Mouse (Mus musculus): ENCODE measurements around the gene Ttc28. TPM values are rescaled to one million over a fixed set of nuclear protein-coding genes. Genes with fewer than 3 reads are reported as not detected.

The Ttc28 gene
- polyA plus RNA-seq, 1 experiment from 2014 or later: 5.7 TPM

GRCm38 (mm10) chr5:111207924-111208659 lies 328.5 kb downstream of the Ttc28 start:
- no peak overlapping the region for H3K27ac ChIP-seq (ENCODE audit: low read depth, low read length)
- no peaks in the 10 kb centered on the region for H3K27me3 ChIP-seq (replicated peaks; ENCODE audit: control insufficient read depth, insufficient read depth, low read length)
- no peaks in the 10 kb centered on the region for H3K36me3 ChIP-seq (ENCODE audit: control insufficient read depth, insufficient read depth, low read length)
- WGBS: 38% methylated on average over 8 of the region's 8 CpGs
- H3K9me3 ChIP-seq (ENCODE audit: control insufficient read depth, low read length): no peaks in the 10 kb centered on the region
- H3K4me2 ChIP-seq: peak overlapping the region; percentile 55
- ATAC-seq (replicated peaks; ENCODE audit: low FRiP score): peak; percentile 39; the same call in 1 of the 2 replicates
- H3K4me1 ChIP-seq (replicated peaks; ENCODE audit: control insufficient read depth, insufficient read depth, low read length): no peaks in the 10 kb centered on the region; the same call in 1 of the 2 replicates
- DNase-seq (ENCODE audit: low spot score): no peak
- no peak overlapping the region for H3K4me3 ChIP-seq (ENCODE audit: low read depth, low read length)
- no peak overlapping the region for H3K9ac ChIP-seq (ENCODE audit: low read depth, low read length)

GRCm38 (mm10) chr5:111208660-111208969 lies 329.0 kb downstream of the Ttc28 start:
- no peaks in the 10 kb centered on the region for H3K9me3 ChIP-seq (ENCODE audit: control insufficient read depth, low read length)
- no peak overlapping the region for H3K9ac ChIP-seq (ENCODE audit: low read depth, low read length)
- WGBS: 46% methylated on average over 5 of the region's 5 CpGs
- no peaks in the 10 kb centered on the region for H3K27me3 ChIP-seq (replicated peaks; ENCODE audit: control insufficient read depth, insufficient read depth, low read length)
- ATAC-seq (replicated peaks; ENCODE audit: low FRiP score) (no peak), DNase-seq (ENCODE audit: low spot score) (no peak)
- no peak overlapping the region for H3K4me3 ChIP-seq (ENCODE audit: low read depth, low read length)
- no peaks in the 10 kb centered on the region for H3K36me3 ChIP-seq (ENCODE audit: control insufficient read depth, insufficient read depth, low read length)
- no peak overlapping the region for H3K27ac ChIP-seq (ENCODE audit: low read depth, low read length)
- peak overlapping the region; percentile 55 for H3K4me2 ChIP-seq
- no peaks in the 10 kb centered on the region; the same call in 1 of the 2 replicates for H3K4me1 ChIP-seq (replicated peaks; ENCODE audit: control insufficient read depth, insufficient read depth, low read length)

- Histone ChIP-seq H3K4me2 (no peak overlapping the region), H3K4me3 (ENCODE audit: low read depth, low read length) (no peak overlapping the region)
These were observed 334.4 kb downstream of the Ttc28 start for GRCm38 (mm10) chr5:111213935-111214450.

GRCm38 (mm10) chr5:111214890-111215289 lies 335.3 kb downstream of the Ttc28 start:
- H3K36me3 ChIP-seq (ENCODE audit: control insufficient read depth, insufficient read depth, low read length): no peaks in the 10 kb centered on the region
- 65% methylated on average over 13 of the region's 13 CpGs for WGBS
- H3K4me3 ChIP-seq (ENCODE audit: low read depth, low read length): no peak overlapping the region
- peaks cover 4% of the 10 kb centered on the region; the same call in 1 of the 2 replicates for H3K4me1 ChIP-seq (replicated peaks; ENCODE audit: control insufficient read depth, insufficient read depth, low read length)
- H3K27ac ChIP-seq (ENCODE audit: low read depth, low read length): no peak overlapping the region
- no peak for DNase-seq (ENCODE audit: low spot score)
- no peaks in the 10 kb centered on the region for H3K9me3 ChIP-seq (ENCODE audit: control insufficient read depth, low read length)
- ATAC-seq (replicated peaks; ENCODE audit: low FRiP score): no peak
- H3K9ac ChIP-seq (ENCODE audit: low read depth, low read length): no peak overlapping the region
- no peaks in the 10 kb centered on the region for H3K27me3 ChIP-seq (replicated peaks; ENCODE audit: control insufficient read depth, insufficient read depth, low read length)
- no peak overlapping the region for H3K4me2 ChIP-seq

More at GRCm38 (mm10) chr5:111213935-111214450, 334.4 kb downstream of the Ttc28 start:
- H3K4me1 ChIP-seq (replicated peaks; ENCODE audit: control insufficient read depth, insufficient read depth, low read length): peaks cover 4% of the 10 kb centered on the region; the same call in 1 of the 2 replicates
- WGBS: 61% methylated on average over 8 of the region's 8 CpGs
- no peak overlapping the region for H3K9ac ChIP-seq (ENCODE audit: low read depth, low read length)
- H3K9me3 ChIP-seq (ENCODE audit: control insufficient read depth, low read length): no peaks in the 10 kb centered on the region
- H3K27me3 ChIP-seq (replicated peaks; ENCODE audit: control insufficient read depth, insufficient read depth, low read length): no peaks in the 10 kb centered on the region
- DNase-seq (ENCODE audit: low spot score) (no peak), ATAC-seq (replicated peaks; ENCODE audit: low FRiP score) (no peak)
- H3K36me3 ChIP-seq (ENCODE audit: control insufficient read depth, insufficient read depth, low read length): no peaks in the 10 kb centered on the region
- H3K27ac ChIP-seq (ENCODE audit: low read depth, low read length): no peak overlapping the region

- ATAC-seq (replicated peaks; ENCODE audit: low FRiP score): no peak
- Histone ChIP-seq H3K36me3 (ENCODE audit: control insufficient read depth, insufficient read depth, low read length) (no peaks in the 10 kb centered on the region), H3K4me3 (ENCODE audit: low read depth, low read length) (no peak overlapping the region), H3K27ac (ENCODE audit: low read depth, low read length) (no peak overlapping the region), H3K27me3 (replicated peaks; ENCODE audit: control insufficient read depth, insufficient read depth, low read length) (no peaks in the 10 kb centered on the region), H3K4me2 (no peak overlapping the region), H3K9me3 (ENCODE audit: control insufficient read depth, low read length) (no peaks in the 10 kb centered on the region), H3K9ac (ENCODE audit: low read depth, low read length) (no peak overlapping the region), H3K4me1 (replicated peaks; ENCODE audit: control insufficient read depth, insufficient read depth, low read length) (peaks cover 4% of the 10 kb centered on the region; the same call in 1 of the 2 replicates)
- 64% methylated on average over 11 of the region's 11 CpGs for WGBS
- no peak for DNase-seq (ENCODE audit: low spot score)
These were observed 336.1 kb downstream of the Ttc28 start for GRCm38 (mm10) chr5:111215722-111216121.

- no peaks in the 10 kb centered on the region for H3K27me3 ChIP-seq (replicated peaks; ENCODE audit: control insufficient read depth, insufficient read depth, low read length)
- no peak for DNase-seq (ENCODE audit: low spot score)
- H3K9me3 ChIP-seq (ENCODE audit: control insufficient read depth, low read length): no peaks in the 10 kb centered on the region
- no peak overlapping the region for H3K4me3 ChIP-seq (ENCODE audit: low read depth, low read length)
- H3K27ac ChIP-seq (ENCODE audit: low read depth, low read length): no peak overlapping the region
- 84% methylated on average over 9 of the region's 9 CpGs for WGBS
- no peak for ATAC-seq (replicated peaks; ENCODE audit: low FRiP score)
- H3K36me3 ChIP-seq (ENCODE audit: control insufficient read depth, insufficient read depth, low read length): no peaks in the 10 kb centered on the region
- no peak overlapping the region for H3K4me2 ChIP-seq
- H3K9ac ChIP-seq (ENCODE audit: low read depth, low read length): no peak overlapping the region
- H3K4me1 ChIP-seq (replicated peaks; ENCODE audit: control insufficient read depth, insufficient read depth, low read length): peaks cover 4% of the 10 kb centered on the region; the same call in 1 of the 2 replicates
These were observed 336.6 kb downstream of the Ttc28 start for GRCm38 (mm10) chr5:111216166-111216565.

- no peaks in the 10 kb centered on the region for H3K36me3 ChIP-seq (ENCODE audit: control insufficient read depth, insufficient read depth, low read length)
- H3K27ac ChIP-seq (ENCODE audit: low read depth, low read length): no peak overlapping the region
- ATAC-seq (replicated peaks; ENCODE audit: low FRiP score) (no peak), DNase-seq (ENCODE audit: low spot score) (no peak)
- no peak overlapping the region for H3K4me3 ChIP-seq (ENCODE audit: low read depth, low read length)
- H3K4me1 ChIP-seq (replicated peaks; ENCODE audit: control insufficient read depth, insufficient read depth, low read length): peaks cover 4% of the 10 kb centered on the region; the same call in 1 of the 2 replicates
- no peaks in the 10 kb centered on the region for H3K9me3 ChIP-seq (ENCODE audit: control insufficient read depth, low read length)
- H3K9ac ChIP-seq (ENCODE audit: low read depth, low read length): no peak overlapping the region
- WGBS: 66% methylated on average over 18 of the region's 18 CpGs
- no peak overlapping the region for H3K4me2 ChIP-seq
- H3K27me3 ChIP-seq (replicated peaks; ENCODE audit: control insufficient read depth, insufficient read depth, low read length): no peaks in the 10 kb centered on the region
These were observed 338.0 kb downstream of the Ttc28 start for GRCm38 (mm10) chr5:111217447-111218110.

- 69% methylated on average over 6 of the region's 6 CpGs for WGBS
- H3K4me1 ChIP-seq (replicated peaks; ENCODE audit: control insufficient read depth, insufficient read depth, low read length): peaks cover 4% of the 10 kb centered on the region; the same call in 1 of the 2 replicates
These were observed 338.7 kb downstream of the Ttc28 start for GRCm38 (mm10) chr5:111218111-111218891.

More at GRCm38 (mm10) chr5:111218111-111218891, 338.7 kb downstream of the Ttc28 start:
- DNase-seq (ENCODE audit: low spot score): no peak
- Histone ChIP-seq H3K27me3 (replicated peaks; ENCODE audit: control insufficient read depth, insufficient read depth, low read length) (no peaks in the 10 kb centered on the region), H3K9me3 (ENCODE audit: control insufficient read depth, low read length) (no peaks in the 10 kb centered on the region), H3K9ac (ENCODE audit: low read depth, low read length) (no peak overlapping the region), H3K4me3 (ENCODE audit: low read depth, low read length) (no peak overlapping the region), H3K36me3 (ENCODE audit: control insufficient read depth, insufficient read depth, low read length) (no peaks in the 10 kb centered on the region), H3K4me2 (no peak overlapping the region), H3K27ac (ENCODE audit: low read depth, low read length) (no peak overlapping the region)
- no peak for ATAC-seq (replicated peaks; ENCODE audit: low FRiP score)

Measured in liver, embryonic 11.5 days (tissue).